Mouse (Mus musculus): ENCODE data around the gene Hist2h2be.
"Not testable (repeated sequence)": the region's sequence is repeated elsewhere in the genome, so short reads cannot be mapped to it uniquely, and the experiment has no call there.

Hist2h2be gene

GRCm38 (mm10) chr3:96238954-96239793 lies 18.3 kb downstream of the Hist2h2be start, which contains the start of gene Hist2h3c2:
Hist2h3c2 (minus strand) TSS chr3:96239127.
- DNase-seq (ENCODE audit: low spot score in 2 of 2): peak; percentile 16 to 27

GRCm38 (mm10) chr3:96239949-96240798 lies 19.3 kb downstream of the Hist2h2be start, which contains the start of gene Hist2h2aa2:
Hist2h2aa2 (minus strand) TSS chr3:96240276.
- DNase-seq (ENCODE audit: low spot score in 2 of 2): peak; percentile 96 to 98

GRCm38 (mm10) chr3:96240799-96241197 lies 19.9 kb downstream of the Hist2h2be start:
- DNase-seq (ENCODE audit: low spot score in 2 of 2): no peak

GRCm38 (mm10) chr3:96243921-96244572 lies 23.1 kb downstream of the Hist2h2be start:
- DNase-seq (ENCODE audit: low spot score in 2 of 2): no peak

- DNase-seq (ENCODE audit: low spot score in 2 of 2): peak; percentile 79 to 89
These were observed 24.3 kb downstream of the Hist2h2be start, which contains the start of gene Hist2h2aa1 for GRCm38 (mm10) chr3:96245003-96245886. Hist2h2aa1 (plus strand) TSS chr3:96245497.

- not testable (repeated sequence) for DNase-seq (ENCODE audit: low spot score in 2 of 2)
These were observed 25.1 kb downstream of the Hist2h2be start for GRCm38 (mm10) chr3:96246018-96246417.

- not testable (repeated sequence) for DNase-seq (ENCODE audit: low spot score in 2 of 2)
These were observed 25.5 kb downstream of the Hist2h2be start, which contains the start of gene Hist2h3c1 for GRCm38 (mm10) chr3:96246427-96246856. Hist2h3c1 (plus strand) TSS chr3:96246685.

- no peak for DNase-seq (ENCODE audit: low spot score in 2 of 2)
These were observed 26.6 kb downstream of the Hist2h2be start for GRCm38 (mm10) chr3:96247356-96248140.

GRCm38 (mm10) chr3:96248141-96249033 lies 27.5 kb downstream of the Hist2h2be start:
- DNase-seq (ENCODE audit: low spot score in 2 of 2): no peak

- DNase-seq (ENCODE audit: low spot score in 2 of 2): no peak
These were observed 28.1 kb downstream of the Hist2h2be start for GRCm38 (mm10) chr3:96249034-96249345.

- no peak for DNase-seq (ENCODE audit: low spot score in 2 of 2)
These were observed 30.0 kb downstream of the Hist2h2be start for GRCm38 (mm10) chr3:96250890-96251289.

- DNase-seq (ENCODE audit: low spot score in 2 of 2): no peak
These were observed 30.9 kb downstream of the Hist2h2be start for GRCm38 (mm10) chr3:96251787-96252186.

- no peak for DNase-seq (ENCODE audit: low spot score in 2 of 2)
These were observed 33.9 kb downstream of the Hist2h2be start for GRCm38 (mm10) chr3:96254683-96255355.

GRCm38 (mm10) chr3:96255926-96256593 lies 35.1 kb downstream of the Hist2h2be start:
- no peak for DNase-seq (ENCODE audit: low spot score in 2 of 2)

- no peak for DNase-seq (ENCODE audit: low spot score in 2 of 2)
These were observed 36.3 kb downstream of the Hist2h2be start for GRCm38 (mm10) chr3:96257190-96257589.

GRCm38 (mm10) chr3:96260220-96260619 lies 39.3 kb downstream of the Hist2h2be start:
- DNase-seq (ENCODE audit: low spot score in 2 of 2): no peak

- DNase-seq (ENCODE audit: low spot score in 2 of 2): no peak
These were observed 40.7 kb downstream of the Hist2h2be start for GRCm38 (mm10) chr3:96261623-96262022.
